Mouse (Mus musculus) heart, postnatal 4 days (tissue): Measurements from ENCODE around the gene Flnc. TPM values are rescaled to one million over a fixed set of nuclear protein-coding genes. Genes with fewer than 3 reads are reported as not detected.
"Not testable (repeated sequence)": the region's sequence is repeated elsewhere in the genome, so short reads cannot be mapped to it uniquely, and the experiment has no call there.

ENCODE experiments used
- DNase-seq: peaks from one replicate; pipeline ENCODE4 v3.0.0; 2021
- total RNA-seq, 2 experiments: library from RNA; stranded (reverse); gene quantifications; 2 replicates each; pipeline ENCODE4 v1.2.3; 2021

Flnc gene
- total RNA-seq, result 100 to 1,000 TPM; 303 to 309 TPM

DNA sequence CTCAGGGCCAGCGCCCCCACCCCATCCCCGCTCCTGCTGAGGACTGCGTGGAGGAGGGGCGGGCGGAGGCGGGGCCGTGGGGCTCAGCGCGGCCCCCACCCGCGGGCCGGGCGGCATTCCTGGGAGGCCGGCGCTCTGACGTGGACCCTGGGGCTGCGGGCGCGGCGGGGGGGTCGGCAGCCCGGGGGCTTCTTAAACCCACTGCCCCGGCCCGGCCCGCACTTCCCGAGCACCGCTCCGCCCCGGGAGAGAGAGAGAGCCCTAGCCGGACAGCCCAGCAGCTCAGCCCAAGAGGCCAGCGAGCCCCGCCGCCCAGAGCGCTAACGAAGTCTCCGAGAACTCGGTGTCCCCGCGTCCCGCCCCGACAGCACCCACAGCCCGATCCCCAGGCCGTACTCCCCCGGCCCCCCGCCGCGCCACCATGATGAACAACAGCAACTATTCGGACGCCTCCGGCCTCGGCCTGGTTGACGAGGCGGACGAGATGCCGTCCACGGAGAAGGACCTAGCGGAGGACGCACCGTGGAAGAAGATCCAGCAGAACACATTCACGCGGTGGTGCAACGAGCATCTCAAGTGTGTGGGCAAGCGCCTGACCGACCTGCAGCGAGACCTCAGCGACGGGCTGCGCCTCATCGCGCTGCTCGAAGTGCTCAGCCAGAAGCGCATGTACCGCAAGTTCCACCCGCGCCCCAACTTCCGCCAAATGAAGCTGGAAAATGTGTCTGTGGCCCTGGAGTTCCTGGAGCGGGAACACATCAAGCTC is at the start of gene Flnc:
Gene Flnc (plus strand): TSS at position 219 of the 766 bp plus-strand sequence.
- DNase-seq, result peak; percentile 83

DNA sequence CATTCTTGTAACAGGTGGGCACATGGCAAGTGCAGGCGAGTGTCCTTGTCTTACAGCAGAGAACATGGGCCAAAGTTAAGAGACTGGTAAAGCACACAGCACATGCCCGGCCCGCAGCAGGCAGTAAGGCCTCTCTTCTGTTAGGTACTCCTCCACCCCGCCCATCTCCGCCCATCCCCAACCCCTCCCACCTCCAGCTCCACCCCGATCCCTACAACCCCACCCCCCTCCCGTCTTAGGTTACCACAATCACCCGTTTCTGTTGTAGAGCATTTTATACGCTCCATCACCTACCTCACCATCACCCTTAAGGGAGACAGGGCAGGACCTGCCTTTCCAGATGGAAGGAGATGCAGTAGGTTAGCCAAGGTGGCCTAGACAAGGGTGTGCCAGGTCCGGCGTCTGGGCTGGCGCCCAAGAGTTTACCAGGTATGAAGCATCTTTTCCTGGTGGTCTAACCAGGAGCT is 45.0 kb upstream of the Flnc start, which contains the start of gene Opn1sw:
Gene Opn1sw (minus strand): TSS at position 417 of the 467 bp plus-strand sequence.
- no peak for DNase-seq

DNA sequence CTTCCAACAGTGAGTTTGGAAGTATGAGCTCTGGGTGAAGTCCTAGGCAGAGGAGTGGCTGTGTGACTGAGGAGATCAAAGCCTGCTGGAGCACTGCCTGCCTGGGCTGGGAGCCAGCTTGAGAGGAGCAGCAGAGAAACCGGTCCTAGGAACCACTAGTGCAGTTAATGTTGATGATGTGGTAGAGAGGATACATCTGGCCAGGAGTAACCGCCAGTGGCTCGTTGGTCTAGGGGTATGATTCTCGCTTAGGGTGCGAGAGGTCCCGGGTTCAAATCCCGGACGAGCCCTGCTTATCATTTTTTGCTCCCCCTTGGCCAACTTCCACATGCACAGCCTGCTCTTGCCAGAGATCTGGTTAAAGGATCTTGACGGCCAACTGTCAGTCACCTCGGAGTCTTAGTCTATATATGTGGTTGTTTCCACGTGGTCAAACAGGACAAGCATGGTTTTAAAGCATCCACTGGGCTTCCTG is 44.4 kb upstream of the Flnc start:
- peak; percentile 96 for DNase-seq

GRCm38 (mm10) chr6:29389425-29389824 is 43.6 kb upstream of the Flnc start:
- DNase-seq, result no peak

DNA sequence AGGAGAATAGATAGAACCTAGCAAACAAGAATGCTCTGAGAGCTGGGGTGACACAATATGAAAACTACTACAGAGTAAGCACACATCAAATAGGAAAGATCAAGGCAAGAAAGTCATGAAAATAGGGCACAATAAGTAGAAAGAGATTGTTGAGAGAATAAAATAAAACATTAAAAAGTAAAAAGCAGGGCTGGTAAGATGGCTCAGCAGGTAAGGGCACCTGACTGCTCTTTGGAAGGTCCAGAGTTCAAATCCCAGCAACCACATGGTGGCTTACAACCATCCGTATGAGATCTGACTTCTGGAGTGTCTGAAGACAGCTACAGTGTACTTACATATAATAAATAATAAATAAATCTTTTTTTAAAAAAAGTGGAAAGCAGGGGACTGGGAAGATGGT is 42.6 kb upstream of the Flnc start:
- DNase-seq, result not testable (repeated sequence)

- DNase-seq, result not testable (repeated sequence)
Measured at GRCm38 (mm10) chr6:29391241-29391640, 41.8 kb upstream of the Flnc start.

DNA sequence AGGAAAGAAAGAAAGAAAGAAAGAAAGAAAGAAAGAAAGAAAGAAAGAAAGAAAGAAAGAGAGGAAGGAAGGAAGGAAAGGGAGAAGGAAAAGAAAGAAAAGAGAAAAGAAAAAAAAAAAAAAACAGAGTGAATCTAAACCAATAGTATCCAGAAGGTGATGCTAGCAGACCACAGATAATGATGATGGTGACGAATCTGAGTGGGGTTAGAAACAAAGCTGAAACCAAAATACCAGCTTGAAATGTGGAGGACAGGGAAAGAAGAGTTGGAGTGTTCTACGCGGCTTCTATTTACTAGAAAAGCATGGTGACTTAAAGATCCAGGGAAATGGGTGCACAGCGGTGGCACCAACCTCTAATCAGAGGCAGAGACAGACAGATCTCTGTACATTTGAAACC is 41.3 kb upstream of the Flnc start:
- DNase-seq, result no peak

GRCm38 (mm10) chr6:29394286-29394685 is 38.8 kb upstream of the Flnc start:
- DNase-seq, result no peak

GRCm38 (mm10) chr6:29395910-29396713 is 36.9 kb upstream of the Flnc start, which contains the start of gene Ccdc136:
Gene Ccdc136 (plus strand): TSS chr6:29396309.
- peak; percentile 76 for DNase-seq

DNA sequence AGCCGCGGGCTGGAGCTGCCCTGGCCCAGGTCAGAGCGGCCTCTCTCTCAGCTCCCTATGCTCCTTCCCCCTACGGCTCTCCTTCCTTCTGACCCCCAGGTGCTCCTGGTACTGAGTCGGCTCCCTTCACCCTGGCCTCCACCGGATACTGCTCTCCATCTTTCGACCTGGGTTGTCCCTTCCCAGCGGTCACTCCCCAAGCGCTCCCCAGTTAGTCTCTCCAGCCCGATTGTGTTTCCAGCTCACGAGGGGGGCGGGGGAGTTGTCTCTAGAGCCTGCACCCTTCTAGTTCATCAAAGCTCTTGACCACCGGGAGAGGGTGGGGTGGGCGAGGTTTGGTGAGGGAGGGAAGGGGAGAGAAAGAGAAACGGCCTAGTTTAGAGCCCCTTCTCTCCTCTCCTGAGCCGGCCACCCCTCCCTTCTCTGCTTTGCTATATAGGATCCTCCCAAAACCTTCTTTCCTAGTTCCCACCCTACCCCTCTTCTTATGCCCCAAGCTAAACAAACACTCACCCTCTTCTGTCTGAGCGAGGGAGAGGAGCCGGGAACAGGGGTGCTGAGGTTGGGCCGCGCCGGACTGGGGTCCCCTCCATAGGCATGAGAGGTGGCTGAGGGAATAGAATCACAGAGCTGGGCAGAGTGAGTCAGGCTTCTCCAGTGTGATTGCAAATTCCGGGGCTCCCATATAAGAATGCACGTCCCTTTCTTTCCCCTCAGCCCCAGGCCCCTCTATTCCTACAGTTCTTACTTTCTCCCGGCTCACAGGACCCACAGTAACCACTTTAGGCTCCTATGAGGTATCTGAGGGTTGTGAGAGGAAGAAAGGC is 36.1 kb upstream of the Flnc start:
- no peak for DNase-seq

DNA sequence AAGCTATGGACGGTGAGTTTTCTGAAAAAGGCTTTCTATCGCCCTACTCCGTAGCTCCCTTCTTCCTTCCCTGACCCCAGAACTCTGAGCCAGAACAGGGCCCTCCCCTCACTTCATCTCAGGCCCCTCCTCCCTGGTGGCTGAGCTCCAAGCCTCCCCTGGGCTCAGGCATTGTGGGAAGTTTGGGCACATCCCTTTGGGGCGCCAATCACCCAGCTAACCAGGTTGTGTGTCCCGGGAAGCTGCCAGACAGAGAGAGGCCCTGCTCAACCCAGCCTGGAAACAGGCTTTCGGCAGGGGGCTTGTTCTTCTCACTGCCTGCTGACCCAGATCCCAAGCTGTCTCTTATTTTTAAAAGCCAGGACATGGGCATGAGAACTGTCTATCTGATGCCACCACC is 35.5 kb upstream of the Flnc start:
- peak; percentile 40 for DNase-seq

DNA sequence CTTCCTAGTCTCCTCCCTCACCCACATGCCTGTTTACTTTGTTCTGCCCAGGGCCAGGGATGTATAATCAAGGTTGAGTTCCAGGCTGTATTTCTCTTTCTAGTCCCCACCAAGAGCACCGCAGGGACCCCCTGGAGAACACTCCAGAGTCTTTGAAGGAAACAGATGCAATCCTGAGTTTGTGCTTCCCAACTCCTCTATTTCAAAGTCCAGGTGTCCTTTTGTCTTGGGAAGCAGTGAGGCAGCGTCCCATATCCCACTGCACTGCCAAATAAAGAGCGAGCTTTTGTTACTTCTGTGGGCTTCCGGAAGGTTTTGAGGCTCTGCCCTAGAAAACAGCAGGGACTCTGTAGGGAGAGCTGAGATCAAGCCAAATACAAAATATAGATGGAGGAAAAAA is 33.2 kb upstream of the Flnc start:
- no peak for DNase-seq

DNA sequence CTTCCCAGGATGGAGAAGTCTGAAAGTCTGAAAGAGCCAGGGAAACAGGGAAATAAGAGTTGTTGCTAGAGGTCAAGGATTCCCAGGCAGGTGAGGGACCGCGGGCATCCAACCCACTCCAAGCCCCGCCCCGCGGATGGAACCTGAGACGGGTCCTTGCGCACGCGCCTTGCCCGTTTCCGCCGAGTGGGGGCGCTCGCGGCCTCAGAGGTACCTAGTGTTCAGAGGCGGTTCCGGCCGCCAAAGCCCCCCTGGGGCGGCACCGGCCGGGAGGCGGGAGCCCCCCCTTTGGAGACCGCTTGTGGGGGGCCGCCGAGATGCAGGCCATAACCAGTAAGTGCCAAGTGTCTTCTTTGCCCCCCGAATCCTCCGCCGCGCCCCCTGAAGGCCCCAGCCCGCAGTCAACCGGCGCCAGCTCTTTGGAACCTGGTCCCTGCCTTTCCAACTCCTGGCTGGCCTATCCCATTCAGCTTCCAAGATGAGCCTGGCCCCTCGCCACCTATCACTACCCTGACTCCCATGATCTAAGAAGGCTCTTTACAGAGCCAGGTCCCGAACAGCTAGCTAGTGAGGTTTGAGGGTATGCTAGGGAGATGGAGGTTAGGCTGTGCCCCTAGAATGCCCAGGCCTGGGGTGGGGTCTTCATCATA is 30.2 kb upstream of the Flnc start:
- peak; percentile 50 for DNase-seq

GRCm38 (mm10) chr6:29406412-29406811 is 26.6 kb upstream of the Flnc start:
- DNase-seq, result no peak

GRCm38 (mm10) chr6:29415446-29415845 is 17.6 kb upstream of the Flnc start:
- DNase-seq, result no peak

GRCm38 (mm10) chr6:29420596-29420995 is 12.5 kb upstream of the Flnc start:
- DNase-seq, result no peak

DNA sequence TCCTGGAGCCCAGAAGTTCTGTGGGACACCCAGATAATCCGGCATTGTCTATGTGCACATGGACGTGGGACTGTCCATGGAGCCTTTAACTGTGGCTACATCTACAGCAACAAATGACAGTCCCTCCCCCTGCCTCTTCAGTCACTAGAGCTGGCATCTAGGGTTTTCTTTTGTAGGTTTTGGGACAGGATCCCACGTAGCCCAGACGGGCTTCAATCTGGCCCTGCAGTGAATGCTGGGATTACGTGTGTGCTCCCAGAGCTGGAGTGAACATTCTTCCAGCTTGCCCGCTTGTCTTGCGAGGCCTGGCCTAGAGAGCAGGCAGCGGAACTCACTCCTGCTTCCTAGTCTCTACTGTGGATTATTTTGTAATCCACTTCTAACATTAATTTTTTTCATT is 7.9 kb upstream of the Flnc start:
- no peak for DNase-seq

- no peak for DNase-seq
Measured at GRCm38 (mm10) chr6:29426331-29426730, 6.7 kb upstream of the Flnc start.

DNA sequence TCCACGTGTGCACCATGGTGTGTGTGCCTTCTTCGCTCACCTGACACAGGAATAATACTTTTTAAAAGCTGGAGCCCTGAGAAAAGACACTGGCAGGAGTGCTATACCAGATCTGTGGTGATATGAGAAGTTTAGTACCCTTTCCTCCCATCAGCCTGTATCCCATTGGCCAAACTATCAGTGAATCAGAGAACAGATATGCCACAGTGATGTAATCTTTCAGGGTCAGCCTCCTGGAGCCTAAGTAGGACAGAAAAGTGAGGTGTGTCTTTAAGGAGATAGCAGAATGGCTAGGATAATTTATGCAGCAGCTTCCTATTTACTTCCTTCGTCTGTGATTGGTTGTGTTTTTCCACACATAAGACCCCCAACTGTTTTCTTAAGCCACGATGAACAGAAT is 4.9 kb upstream of the Flnc start:
- DNase-seq, result no peak

- peak; percentile 66 for DNase-seq
Measured at GRCm38 (mm10) chr6:29430681-29431420, 2.2 kb upstream of the Flnc start.

DNA sequence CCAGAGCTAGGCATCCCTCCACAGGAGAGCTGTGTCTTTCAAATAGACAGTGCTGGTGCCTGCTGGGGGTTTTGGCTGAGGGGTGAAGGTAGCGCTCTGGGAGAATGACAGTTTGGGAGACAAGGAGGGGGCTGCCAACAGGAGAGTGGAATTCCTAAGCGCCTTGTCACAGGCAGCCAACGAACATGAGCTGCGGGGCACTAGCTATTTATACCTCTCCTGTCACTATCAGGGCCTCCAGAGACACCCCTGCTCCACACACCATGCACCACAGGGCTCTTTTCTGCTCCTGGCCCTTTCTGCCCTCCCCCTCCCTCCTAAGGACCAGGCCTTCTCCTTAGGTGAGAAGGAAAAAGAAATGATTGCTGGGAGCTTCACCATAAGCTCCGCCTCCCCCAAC is 1.6 kb upstream of the Flnc start:
- DNase-seq, result peak; percentile 72
